Mouse (Mus musculus) cerebellum, adult 11-12 months (tissue): Measurements from ENCODE around the gene 4930596D02Rik.

Experiments
- DNase-seq: peaks from one replicate; pipeline ENCODE4 v3.0.0; 2022

The 4930596D02Rik gene

GRCm38 (mm10) chr14:35811878-35812277 is at the start of gene 4930596D02Rik:
Gene 4930596D02Rik (minus strand): TSS chr14:35811978.
- no peak for DNase-seq

DNA sequence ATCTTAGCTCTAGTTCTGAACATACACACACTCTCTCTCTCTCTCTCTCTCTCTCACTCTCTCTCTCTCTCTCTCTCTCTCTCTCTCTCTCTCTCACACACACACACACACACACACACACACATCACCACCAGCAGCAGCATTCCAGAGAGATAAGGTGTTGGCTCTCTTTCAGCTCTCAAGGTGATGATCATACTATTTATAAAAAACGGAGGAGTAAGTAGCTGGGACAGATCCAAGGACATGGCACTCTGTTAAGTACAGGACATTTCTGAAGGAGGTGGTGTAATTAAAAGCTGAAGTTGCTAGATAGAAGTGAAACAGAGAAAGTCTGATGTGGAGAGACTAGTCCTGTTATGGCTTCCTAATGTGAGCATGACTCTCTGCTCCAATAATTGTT is 41.5 kb upstream of the 4930596D02Rik start:
- no peak for DNase-seq

GRCm38 (mm10) chr14:35845271-35845670 is 33.5 kb upstream of the 4930596D02Rik start:
- peak; percentile 54 for DNase-seq

DNA sequence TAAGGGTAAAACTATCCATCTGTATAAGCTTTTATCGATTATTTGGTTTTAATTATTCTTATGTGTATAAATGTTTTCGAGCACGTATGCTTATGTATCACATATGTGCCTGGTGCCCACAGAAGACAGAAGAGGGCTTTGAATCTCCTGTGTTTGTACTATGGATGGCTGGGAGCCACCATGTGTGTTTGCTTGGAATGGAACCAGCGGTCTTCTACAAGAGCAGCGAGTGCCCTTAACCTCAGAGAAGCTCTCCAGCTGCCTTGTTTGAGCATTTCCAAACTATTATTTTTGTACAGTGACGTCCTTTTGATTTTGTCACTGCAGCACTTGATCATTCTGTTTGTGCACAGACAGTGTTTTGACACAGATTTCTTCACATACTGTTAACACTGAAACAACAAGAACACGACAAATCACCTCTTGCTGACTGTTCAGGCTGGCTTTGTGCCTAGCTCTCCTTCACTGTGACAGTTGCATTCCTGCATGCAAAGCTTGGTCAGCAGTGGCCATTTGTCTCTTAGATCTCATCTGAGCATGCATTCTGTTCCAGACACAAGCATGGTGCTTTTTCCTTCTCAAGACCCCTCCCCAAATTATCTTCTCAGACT is 30.4 kb upstream of the 4930596D02Rik start:
- DNase-seq = no peak

- DNase-seq = no peak
Observed at GRCm38 (mm10) chr14:35792656-35793213, 19.0 kb downstream of the 4930596D02Rik start.

GRCm38 (mm10) chr14:35780033-35780432 is 31.7 kb downstream of the 4930596D02Rik start:
- DNase-seq = no peak

DNA sequence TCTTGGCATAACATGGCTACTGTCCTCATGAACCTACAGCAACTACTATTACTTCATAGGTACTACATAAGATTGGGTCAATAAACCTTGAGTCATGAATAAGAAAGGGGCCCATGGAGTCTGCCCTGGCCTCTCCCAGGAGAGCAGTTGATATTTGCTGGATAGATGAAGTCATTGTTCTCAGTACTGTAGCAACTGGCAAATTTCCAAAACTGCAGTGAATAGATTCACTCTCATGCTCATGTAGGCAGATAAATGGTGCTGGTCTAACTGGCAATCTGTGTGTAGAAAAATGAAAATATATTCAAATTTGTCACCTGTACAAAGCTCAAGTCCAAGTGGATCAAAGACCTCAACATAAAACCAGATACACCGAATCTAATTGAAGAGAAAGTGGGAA is 38.5 kb downstream of the 4930596D02Rik start:
- no peak for DNase-seq
